ENCODE assay signal across 8 mouse cellular contexts in genomic region chr1:179959721-179960542, GRCm38 (mm10). TPM values are rescaled to one million over a fixed set of nuclear protein-coding genes. Genes with fewer than 3 reads are reported as not detected.
DNase-seq lines count a peak whose midpoint lies in the region; ATAC-seq and TF ChIP-seq lines count a peak whose summit lies in the region.

Cdc42bpa (plus strand) TSS chr1:179960472.

- H3K4me1 ChIP-seq in MEL (ENCODE audit: control insufficient read depth in 1 of 2, insufficient read depth in 2 of 2, low read length in 2 of 2) = peaks cover 5 to 7% of the 10 kb centered on the region in 2 experiments; a peak in 3 of 4 replicates
- no peaks in the 10 kb centered on the region; the same call in 1 of the 2 replicates for H3K4me1 ChIP-seq in cerebellum, adult 2 months (ENCODE audit: control insufficient read depth, insufficient read depth, low read length)
- peaks cover 8% of the 10 kb centered on the region for H3K4me1 ChIP-seq in forebrain, postnatal 0 days (ENCODE audit: insufficient read depth)
- H3K4me1 ChIP-seq in olfactory bulb, adult 2 months (ENCODE audit: control insufficient read depth, insufficient read depth, low read length) = peaks cover 8% of the 10 kb centered on the region

- 0 out of 6 replicates have a peak, but pooled peaks of 1 of the 3 experiments have one; percentile 3 for TF ChIP-seq CTCF in MEL (IDR thresholded peaks at IDR 0.05 in 2 of 3, conservative IDR thresholded peaks at IDR 0.05 in 1 of 3; ENCODE audit: control insufficient read depth in 1 of 3, insufficient read depth in 1 of 3, low read depth in 2 of 3, low read length in 3 of 3, poor library complexity in 1 of 3, severe bottlenecking in 1 of 3)
- no peak for TF ChIP-seq CTCF in cerebellum, adult 2 months (IDR thresholded peaks at IDR 0.05; ENCODE audit: borderline replicate concordance, insufficient read depth, low read depth, low read length)
- peak; percentile 30; the same call in 1 of the 2 replicates for TF ChIP-seq CTCF in forebrain, postnatal 0 days (IDR thresholded peaks at IDR 0.05; ENCODE audit: low read depth)
- TF ChIP-seq CTCF in olfactory bulb, adult 2 months (IDR thresholded peaks at IDR 0.05; ENCODE audit: insufficient read depth, low read depth, low read length) = no peak

- peak; percentile 96 for ATAC-seq in forebrain, postnatal 0 days

- intact Hi-C loops in heart, postnatal 25 days (cut with DNase I) = loop anchor here (5.0 kb wide), 1 partner anchor 98 kb away; no protein-coding TSS in a partner anchor

- peaks cover 25% of the 10 kb centered on the region for H3K79me2 ChIP-seq in MEL (ENCODE audit: control insufficient read depth, insufficient read depth, low read length, poor library complexity)

- peak; percentile 64 to 78 for TF ChIP-seq POLR2A in MEL (IDR thresholded peaks at IDR 0.05; ENCODE audit: control insufficient read depth in 1 of 2, insufficient read depth in 1 of 2, low read depth in 1 of 2, low read length in 2 of 2, poor library complexity in 1 of 2)
- TF ChIP-seq POLR2A in cerebellum, adult 2 months (IDR thresholded peaks at IDR 0.05; ENCODE audit: borderline replicate concordance, insufficient read depth, low read length) = peak; percentile 56
- TF ChIP-seq POLR2A in olfactory bulb, adult 2 months (IDR thresholded peaks at IDR 0.05; ENCODE audit: insufficient read depth, low read depth, low read length) = peak; percentile 47; the same call in 1 of the 2 replicates

- H3K4me2 ChIP-seq in forebrain, postnatal 0 days (ENCODE audit: low read depth) = peak within 1 kb of the TSS; percentile 80

- 3% methylated on average over 80 of the region's 128 CpGs for WGBS in cerebellum, adult 2 months
- under 1% methylated on average over 61 of the region's 128 CpGs for WGBS in forebrain, postnatal 0 days
- WGBS in olfactory bulb, adult 2 months = 8% methylated on average over 103 of the region's 128 CpGs

- peak within 1 kb of the TSS; percentile 93 to 100 for H3K4me3 ChIP-seq in MEL (ENCODE audit: control insufficient read depth in 1 of 2, insufficient read depth in 1 of 2, low read depth in 2 of 2, low read length in 2 of 2)
- peak within 1 kb of the TSS; percentile 99 for H3K4me3 ChIP-seq in cerebellum, adult 2 months (replicated peaks; ENCODE audit: insufficient read depth, low read depth, low read length)
- H3K4me3 ChIP-seq in forebrain, postnatal 0 days (ENCODE audit: low read depth, low read length) = peak within 1 kb of the TSS; percentile 89
- H3K4me3 ChIP-seq in olfactory bulb, adult 2 months (ENCODE audit: insufficient read depth, low read depth, low read length) = peak within 1 kb of the TSS; percentile 73

- peak within 1 kb of the TSS; percentile 99 for H3K9ac ChIP-seq in MEL (ENCODE audit: control insufficient read depth, low read depth, low read length, poor library complexity, severe bottlenecking)
- H3K9ac ChIP-seq in forebrain, postnatal 0 days = peak within 1 kb of the TSS; percentile 92

- no peak for TF ChIP-seq RAD21 in MEL (IDR thresholded peaks at IDR 0.05; ENCODE audit: low read depth, low read length)

- no peaks in the 10 kb centered on the region for H3K9me3 ChIP-seq in MEL (replicated peaks; ENCODE audit: insufficient read depth, low read length)
- H3K9me3 ChIP-seq in forebrain, postnatal 0 days (ENCODE audit: low read length) = no peaks in the 10 kb centered on the region

- peaks cover 0 to 16% of the 10 kb centered on the region in 2 experiments; a peak in 2 of 4 replicates for H3K36me3 ChIP-seq in MEL (ENCODE audit: control insufficient read depth in 1 of 2, insufficient read depth in 2 of 2, low read length in 2 of 2)
- no peaks in the 10 kb centered on the region for H3K36me3 ChIP-seq in forebrain, postnatal 0 days (ENCODE audit: insufficient read depth)

- H3K27ac ChIP-seq in MEL (ENCODE audit: control insufficient read depth, low read depth, low read length) = peak within 1 kb of the TSS; percentile 54
- peak within 1 kb of the TSS; percentile 86 for H3K27ac ChIP-seq in cerebellum, adult 2 months (ENCODE audit: insufficient read depth, low read length)
- peak within 1 kb of the TSS; percentile 98 for H3K27ac ChIP-seq in forebrain, postnatal 0 days (ENCODE audit: low read depth, low read length)
- peak within 1 kb of the TSS; percentile 87 for H3K27ac ChIP-seq in olfactory bulb, adult 2 months (ENCODE audit: insufficient read depth, low read depth, low read length)

- H3K27me3 ChIP-seq in MEL (ENCODE audit: control insufficient read depth in 1 of 2, insufficient read depth in 2 of 2, low read length in 2 of 2) = peaks cover 0 to 9% of the 10 kb centered on the region in 2 experiments; a peak in 2 of 4 replicates
- no peaks in the 10 kb centered on the region for H3K27me3 ChIP-seq in cerebellum, adult 2 months (ENCODE audit: control insufficient read depth, insufficient read depth, low read length)
- H3K27me3 ChIP-seq in forebrain, postnatal 0 days (ENCODE audit: insufficient read depth, low read length) = no peaks in the 10 kb centered on the region

- TF ChIP-seq EP300 in MEL (IDR thresholded peaks at IDR 0.05; ENCODE audit: low read depth in 1 of 2, low read length in 2 of 2) = no peak

- DNase-seq in MEL (ENCODE audit: low read depth, low spot score) = peak; percentile 71
- peak; percentile 85 to 86 for DNase-seq in cerebellum, adult 2 months
- peak; percentile 85 for DNase-seq in forebrain, postnatal 0 days
- DNase-seq in heart, postnatal 25 days (ENCODE audit: low spot score) = peak; percentile 73
- peak; percentile 64 for DNase-seq in layer of hippocampus, adult 18-20 months (ENCODE audit: low spot score in 2 of 2)
- DNase-seq in lung, adult 18-20 months = peak; percentile 76 to 81
- peak; percentile 43 to 47 for DNase-seq in thymus, adult 18-20 months

TF ChIP-seq in MEL, 35 proteins besides CTCF, POLR2A, EP300 and RAD21:
- TF ChIP-seq ZNF384 (IDR thresholded peaks at IDR 0.05; ENCODE audit: low read depth, low read length) = no peak
- TF ChIP-seq ETS1 (IDR thresholded peaks at IDR 0.05; ENCODE audit: low read depth, low read length) = no peak
- no peak for TF ChIP-seq ELF1 (IDR thresholded peaks at IDR 0.05; ENCODE audit: low read depth, low read length)
- TF ChIP-seq JUND (IDR thresholded peaks at IDR 0.05; ENCODE audit: low read depth, low read length) = no peak
- 0 out of 2 replicates have a peak, but pooled peaks have one; percentile 7 for TF ChIP-seq NRF1 (IDR thresholded peaks at IDR 0.05; ENCODE audit: insufficient read depth, low read depth, low read length, poor library complexity, severe bottlenecking)
- TF ChIP-seq NELFE (IDR thresholded peaks at IDR 0.05; ENCODE audit: low read depth, low read length) = peak; percentile 49; the same call in 1 of the 2 replicates
- no peak for TF ChIP-seq HCFC1 (IDR thresholded peaks at IDR 0.05; ENCODE audit: low read depth, low read length)
TF ChIP-seq in MEL: peak in this region for 2.

RNA-seq across cellular contexts. Expression of gene Cdc42bpa, which starts in this region (rescaled TPM):
- 7.7 and 11.6 TPM in 2 replicates for total RNA-seq in MEL (2012; rRNA removed)
- 10 to 100 TPM in 1 of 2 experiments, not detected in 1; 14.6 TPM for polyA plus RNA-seq in MEL (2012; ENCODE audit: insufficient read depth in 1 of 2, insufficient read length in 2 of 2, low read depth in 1 of 2, low replicate concordance in 2 of 2, missing spikeins in 1 of 2)
- polyA plus RNA-seq in cerebellum, adult 2 months (2012; rRNA removed) = 145 and 155 TPM in 2 replicates
- 92.9 and 111 TPM in 2 replicates for total RNA-seq in forebrain, postnatal 0 days (2014; rRNA removed)
- 14.0 and 25.2 TPM in 2 replicates for polyA plus RNA-seq in forebrain, postnatal 0 days (2015; fragmentation: Nextera tagmentation; extraction: Ambion mirVana)
- total RNA-seq in heart, postnatal 25 days (2021) = 10 to 100 TPM; 42.2 to 46.9 TPM
- 100 to 1,000 TPM; 226 to 244 TPM for total RNA-seq in layer of hippocampus, adult 18-20 months (2021)
- 80.2 TPM in 1 of 2 replicates, not detected in the other for polyA plus RNA-seq in olfactory bulb, adult 2 months (2012; ENCODE audit: insufficient read depth, insufficient read length, low replicate concordance, missing spikeins)

Comparison
In these comparisons a context has a peak if more than half of its experiments do, and no peak if none do; other contexts are left out.
1. Peak in every context shown above with its lines: DNase-seq, ATAC-seq, H3K4me3 ChIP-seq and H3K27ac ChIP-seq.